ENCODE assay signal across 1 mouse cellular context in the genomic region with DNA sequence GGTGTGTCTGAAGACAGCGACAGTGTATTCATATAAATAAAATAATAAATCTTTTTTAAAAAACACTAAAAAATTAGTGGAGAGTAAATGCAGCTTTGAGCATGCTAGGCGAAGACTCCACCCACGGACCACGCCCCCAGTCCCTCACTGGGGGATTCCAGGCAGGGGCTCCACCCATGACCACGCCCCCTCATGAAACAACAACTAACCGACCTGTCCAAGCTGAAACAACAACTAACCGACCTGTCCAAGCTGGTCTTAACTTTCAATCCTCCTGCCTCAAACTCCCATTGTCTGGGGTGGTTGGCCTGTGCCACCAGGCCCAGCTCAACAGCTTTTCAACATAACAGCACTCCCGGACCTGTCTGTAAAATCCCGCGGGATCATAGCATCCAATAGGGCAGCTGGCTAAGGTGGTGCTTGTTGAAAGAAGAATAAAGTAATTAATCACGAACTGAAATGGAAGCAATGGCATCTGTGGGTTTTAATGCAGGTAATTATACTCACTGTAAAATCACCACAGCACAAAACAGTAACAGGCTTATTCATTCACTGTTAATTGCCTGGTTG.
A peak's percentile ranks its signal among the peaks of the same experiment; 100 is the strongest.
TF ChIP-seq lines count a peak whose summit lies in the region.

No protein-coding gene starts in this region.

TF ChIP-seq in ES-E14, 5 proteins besides CTCF, POLR2A, EP300 and RAD21:
- TF ChIP-seq ZNF384 (IDR thresholded peaks at IDR 0.05; ENCODE audit: low read depth, low read length), result no peak
- TF ChIP-seq ZC3H11A (IDR thresholded peaks at IDR 0.05; ENCODE audit: borderline replicate concordance, low read depth, low read length), result no peak
- peak; percentile 75 for TF ChIP-seq CHD2 (IDR thresholded peaks at IDR 0.05; ENCODE audit: low read depth, low read length)
- no peak for TF ChIP-seq MAFK (IDR thresholded peaks at IDR 0.05; ENCODE audit: insufficient read depth, low read depth, low read length)
- no peak for TF ChIP-seq HCFC1 (IDR thresholded peaks at IDR 0.05; ENCODE audit: borderline replicate concordance, insufficient read depth, low read length)
TF ChIP-seq in ES-E14: peak in this region for 1.
